Mouse (Mus musculus) midbrain, embryonic 15.5 days (tissue): ENCODE results near the gene Ccdc138. TPM values are rescaled to one million over a fixed set of nuclear protein-coding genes. Genes with fewer than 3 reads are reported as not detected.

Experiments
- ATAC-seq: fragments of 200-750 bp; cut with Nextera tagmentation; replicated peaks from 2 replicates; pipeline ENCODE4 v1.8.0; 2017; ENCODE audit warnings: moderate TSS enrichment
- H3K27ac ChIP-seq: fragments of 300-500 bp; sonication (generic); 2 replicates; pipeline ENCODE4 v1.5.1; 2015; ENCODE audit warnings: mild to moderate bottlenecking, inconsistent platforms
- H3K27me3 ChIP-seq: fragments of 300-500 bp; sonication (generic); replicated peaks from 2 replicates; pipeline ENCODE4 v1.6.1; 2015; ENCODE audit warnings: inconsistent platforms
- H3K36me3 ChIP-seq: fragments of 300-500 bp; sonication (generic); replicated peaks from 2 replicates; pipeline ENCODE4 v1.6.1; 2015; ENCODE audit warnings: inconsistent platforms
- H3K4me1 ChIP-seq: fragments of 300-500 bp; sonication (generic); 2 replicates; pipeline ENCODE4 v1.6.1; 2015; ENCODE audit warnings: inconsistent platforms
- H3K4me2 ChIP-seq: fragments of 300-500 bp; sonication (generic); 2 replicates; pipeline ENCODE4 v1.6.1; 2015; ENCODE audit warnings: inconsistent platforms, mild to moderate bottlenecking, moderate library complexity
- H3K4me3 ChIP-seq: fragments of 300-500 bp; sonication (generic); 2 replicates; pipeline ENCODE4 v1.5.1; 2015; ENCODE audit warnings: mild to moderate bottlenecking, inconsistent platforms
- H3K9ac ChIP-seq: fragments of 300-500 bp; sonication (generic); 2 replicates; pipeline ENCODE4 v1.6.1; 2015; ENCODE audit warnings: mild to moderate bottlenecking, inconsistent platforms
- H3K9me3 ChIP-seq: fragments of 300-500 bp; sonication (generic); 2 replicates; pipeline ENCODE4 v1.6.1; 2016; ENCODE audit warnings: inconsistent platforms
- WGBS: fragments of 180-500 bp; shearing (Covaris S2); methylation state at CpG from one replicate; pipeline ENCODE4 v1.1.7; 2015; ENCODE audit warnings: mixed read lengths; 5-methylcytosine and 5-hydroxymethylcytosine counted together
- polyA plus RNA-seq: library from polyadenylated mRNA; unstranded; fragments of >200 nt; fragmentation: Nextera tagmentation; extraction: Ambion mirVana; gene quantifications from 2 replicates; pipeline ENCODE4 v1.2.1, GENCODE M21; 2015

The Ccdc138 gene
- polyA plus RNA-seq, 1 experiment from 2014 or later: 9.6 TPM

DNA sequence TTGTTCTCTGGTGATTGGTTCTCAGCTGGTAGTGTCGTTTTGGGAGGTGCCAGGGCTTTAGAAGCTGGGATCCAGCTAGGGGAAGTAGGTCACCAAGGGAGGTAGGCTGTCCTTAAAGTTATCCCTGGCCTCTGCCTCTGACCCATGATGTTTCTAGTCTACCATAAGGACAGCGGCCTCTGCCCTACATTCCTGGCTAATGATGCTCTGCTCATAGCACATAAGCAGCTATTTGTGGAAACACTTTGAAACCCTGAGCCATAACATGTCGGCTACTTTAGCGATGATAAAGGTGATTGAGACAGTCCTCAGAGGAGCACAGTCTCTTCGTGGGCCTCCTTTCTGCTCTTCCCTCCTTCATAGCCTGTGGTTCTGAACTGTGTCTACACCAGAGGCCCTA is 98.1 kb downstream of the Ccdc138 start:
- H3K9ac ChIP-seq: no peak overlapping the region
- no peaks in the 10 kb centered on the region for H3K27me3 ChIP-seq
- H3K4me2 ChIP-seq: no peak overlapping the region
- no peaks in the 10 kb centered on the region for H3K36me3 ChIP-seq
- WGBS: 64% methylated on average over 5 of the region's 5 CpGs
- no peaks in the 10 kb centered on the region for H3K9me3 ChIP-seq
- H3K4me1 ChIP-seq: 0 out of 2 replicates have a peak, but pooled peaks cover under 1% of the 10 kb centered on the region
- no peak for ATAC-seq
- no peak overlapping the region for H3K4me3 ChIP-seq
- H3K27ac ChIP-seq: no peak overlapping the region

DNA sequence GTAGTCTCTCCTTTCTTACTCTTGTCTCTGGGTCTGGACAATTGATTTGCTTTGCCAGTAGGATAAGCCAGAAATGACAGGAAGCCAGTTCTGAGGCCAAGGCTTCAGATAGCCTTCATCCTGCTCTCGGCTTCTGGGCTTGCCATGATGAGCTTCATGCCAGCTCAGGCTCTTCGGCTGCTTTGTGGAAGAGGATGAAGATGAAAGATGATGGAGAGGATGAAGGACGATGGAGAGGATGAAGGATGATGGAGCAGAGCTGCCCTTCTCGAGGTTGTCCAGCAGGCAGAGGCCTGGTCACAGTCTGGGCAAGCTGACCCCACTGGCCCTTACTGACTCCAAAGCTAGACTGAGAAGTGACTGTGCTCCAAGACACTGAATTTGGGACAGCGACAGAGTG is 102.4 kb downstream of the Ccdc138 start:
- no peak for ATAC-seq
- WGBS: 91% methylated on average over 5 of the region's 5 CpGs
- no peak overlapping the region for H3K27ac ChIP-seq

DNA sequence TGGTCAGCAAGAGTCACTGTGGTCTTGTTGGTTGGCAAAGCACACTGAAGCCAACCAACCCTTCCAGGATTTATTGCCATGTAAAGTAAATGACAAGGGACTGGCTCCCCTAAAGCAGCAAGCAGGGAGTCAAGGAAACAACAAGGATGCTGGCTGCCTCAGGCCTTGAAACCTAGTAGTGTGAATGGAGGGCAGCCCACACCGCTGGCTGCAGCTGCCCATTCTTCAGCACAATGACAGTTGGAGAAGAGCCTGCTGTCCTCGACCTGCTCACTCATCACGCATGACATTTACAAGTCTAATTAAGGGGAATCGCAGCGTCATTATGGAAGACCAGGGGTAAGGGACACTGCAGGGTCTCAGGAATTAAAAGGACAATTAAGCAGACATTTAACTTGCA is 103.2 kb downstream of the Ccdc138 start:
- Histone ChIP-seq H3K4me2 (no peak overlapping the region), H3K27me3 (no peaks in the 10 kb centered on the region), H3K9ac (no peak overlapping the region), H3K9me3 (no peaks in the 10 kb centered on the region), H3K27ac (peak overlapping the region; percentile 61; the same call in 1 of the 2 replicates), H3K36me3 (no peaks in the 10 kb centered on the region), H3K4me1 (peaks cover 13% of the 10 kb centered on the region), H3K4me3 (no peak overlapping the region)
- ATAC-seq: peak; percentile 68
- WGBS: 6% methylated on average over 5 of the region's 5 CpGs

More for the DNA sequence above, 102.4 kb downstream of the Ccdc138 start:
- H3K4me1 ChIP-seq: peaks cover 13% of the 10 kb centered on the region
- H3K27me3 ChIP-seq: no peaks in the 10 kb centered on the region
- H3K9ac ChIP-seq: no peak overlapping the region
- no peak overlapping the region for H3K4me3 ChIP-seq
- H3K4me2 ChIP-seq: no peak overlapping the region
- H3K9me3 ChIP-seq: no peaks in the 10 kb centered on the region
- H3K36me3 ChIP-seq: no peaks in the 10 kb centered on the region

DNA sequence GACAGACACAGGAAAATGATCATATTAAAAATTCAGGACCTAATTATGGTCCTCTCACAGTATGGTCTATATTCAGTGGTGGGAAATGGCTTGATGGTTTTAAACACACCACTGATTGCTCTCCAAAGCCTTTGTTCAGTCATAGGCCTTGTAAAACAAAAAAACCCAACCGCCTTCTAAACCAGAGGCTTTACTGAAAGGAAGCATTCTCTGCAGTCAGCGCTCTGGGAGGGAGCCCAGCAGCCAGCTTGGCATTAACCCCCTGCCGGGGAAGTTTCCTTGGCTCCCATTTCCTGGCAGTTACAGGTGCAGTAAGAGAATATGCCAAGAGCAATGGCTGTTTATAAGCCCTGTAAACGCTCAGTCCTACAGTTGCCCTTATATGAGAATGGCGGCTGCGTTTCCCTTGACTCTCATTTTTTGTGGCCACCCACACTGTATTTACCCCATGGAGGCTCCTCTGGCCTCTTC is 103.7 kb downstream of the Ccdc138 start:
- peak; percentile 72 for ATAC-seq
- Histone ChIP-seq H3K27ac (peak overlapping the region; percentile 45), H3K27me3 (no peaks in the 10 kb centered on the region), H3K4me1 (peaks cover 13% of the 10 kb centered on the region), H3K9ac (no peak overlapping the region), H3K36me3 (no peaks in the 10 kb centered on the region), H3K9me3 (no peaks in the 10 kb centered on the region), H3K4me3 (no peak overlapping the region), H3K4me2 (no peak overlapping the region)
- 15% methylated on average over 6 of the region's 6 CpGs for WGBS

DNA sequence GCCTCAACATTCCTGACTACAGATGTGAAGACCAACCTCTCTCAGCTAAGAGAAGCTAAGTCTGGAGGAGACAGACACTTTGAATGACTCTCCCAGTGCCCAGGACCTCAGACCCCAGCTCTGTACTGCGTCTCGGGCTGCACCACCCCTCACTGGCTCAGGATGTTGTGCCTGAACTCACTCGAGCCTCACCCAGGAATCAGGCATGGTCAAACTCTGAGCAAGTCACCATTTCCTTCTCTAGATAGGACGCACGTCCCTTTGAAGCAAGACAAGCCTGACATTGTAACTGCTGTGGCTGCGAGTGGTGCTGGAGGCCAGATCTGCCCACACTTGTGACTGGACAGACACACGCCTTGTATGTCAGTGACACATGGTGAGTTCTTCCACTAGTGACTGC is 104.2 kb downstream of the Ccdc138 start:
- no peaks in the 10 kb centered on the region for H3K9me3 ChIP-seq
- H3K27ac ChIP-seq: peak overlapping the region; percentile 45
- 78% methylated on average over 7 of the region's 7 CpGs for WGBS
- H3K9ac ChIP-seq: no peak overlapping the region
- no peaks in the 10 kb centered on the region for H3K27me3 ChIP-seq
- H3K4me3 ChIP-seq: no peak overlapping the region
- H3K4me2 ChIP-seq: no peak overlapping the region
- no peak for ATAC-seq
- peaks cover 13% of the 10 kb centered on the region for H3K4me1 ChIP-seq
- no peaks in the 10 kb centered on the region for H3K36me3 ChIP-seq

DNA sequence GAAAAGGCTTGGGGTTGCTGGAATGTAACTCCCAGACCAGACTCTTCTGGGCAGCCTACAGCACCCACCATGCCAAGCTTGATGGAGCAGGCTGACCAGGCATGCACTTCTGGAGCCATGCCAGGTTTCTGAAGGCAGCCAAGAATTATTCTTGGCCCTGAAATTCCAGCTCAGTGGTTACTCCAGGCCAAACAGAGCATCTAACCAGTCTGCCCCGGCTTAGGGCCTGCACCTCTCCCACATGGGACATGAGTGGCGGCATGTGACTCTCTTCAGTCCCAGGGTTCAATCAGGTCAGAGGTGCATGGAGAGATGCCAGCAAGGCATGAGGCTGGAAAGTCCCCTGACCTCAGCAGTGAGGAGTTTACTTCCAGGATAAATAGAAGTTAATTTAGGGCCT is 107.0 kb downstream of the Ccdc138 start:
- no peak for ATAC-seq
- H3K27ac ChIP-seq: no peak overlapping the region
- H3K27me3 ChIP-seq: no peaks in the 10 kb centered on the region
- no peak overlapping the region for H3K9ac ChIP-seq
- no peaks in the 10 kb centered on the region for H3K9me3 ChIP-seq
- no peaks in the 10 kb centered on the region for H3K36me3 ChIP-seq
- H3K4me3 ChIP-seq: no peak overlapping the region
- WGBS: 86% methylated on average over 2 of the region's 2 CpGs
- no peak overlapping the region for H3K4me2 ChIP-seq
- peaks cover 13% of the 10 kb centered on the region for H3K4me1 ChIP-seq

DNA sequence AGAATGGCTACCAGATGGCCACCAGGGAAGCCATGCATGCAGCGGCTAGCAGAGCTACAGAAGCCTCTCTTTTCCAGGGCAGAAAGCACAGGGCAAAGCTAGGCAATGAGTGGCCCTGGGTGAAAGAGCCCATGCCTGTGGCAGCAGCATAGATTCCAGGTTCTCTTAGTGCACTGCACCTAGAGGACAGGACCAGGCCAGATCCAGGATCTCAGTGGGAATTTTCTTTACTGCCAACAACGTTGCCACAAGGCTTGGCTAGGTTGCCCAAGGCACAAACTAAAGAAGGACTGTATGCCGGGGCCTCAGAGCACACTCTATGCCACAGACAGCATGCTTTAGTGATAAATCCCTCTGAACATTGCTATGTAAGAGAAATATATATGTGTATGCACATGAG is 108.6 kb downstream of the Ccdc138 start:
- Histone ChIP-seq H3K36me3 (no peaks in the 10 kb centered on the region), H3K4me1 (peaks cover 7% of the 10 kb centered on the region; the same call in 1 of the 2 replicates), H3K4me3 (no peak overlapping the region), H3K27ac (no peak overlapping the region), H3K4me2 (no peak overlapping the region), H3K9ac (no peak overlapping the region), H3K27me3 (no peaks in the 10 kb centered on the region), H3K9me3 (no peaks in the 10 kb centered on the region)
- 85% methylated on average over 3 of the region's 3 CpGs for WGBS
- ATAC-seq: no peak

DNA sequence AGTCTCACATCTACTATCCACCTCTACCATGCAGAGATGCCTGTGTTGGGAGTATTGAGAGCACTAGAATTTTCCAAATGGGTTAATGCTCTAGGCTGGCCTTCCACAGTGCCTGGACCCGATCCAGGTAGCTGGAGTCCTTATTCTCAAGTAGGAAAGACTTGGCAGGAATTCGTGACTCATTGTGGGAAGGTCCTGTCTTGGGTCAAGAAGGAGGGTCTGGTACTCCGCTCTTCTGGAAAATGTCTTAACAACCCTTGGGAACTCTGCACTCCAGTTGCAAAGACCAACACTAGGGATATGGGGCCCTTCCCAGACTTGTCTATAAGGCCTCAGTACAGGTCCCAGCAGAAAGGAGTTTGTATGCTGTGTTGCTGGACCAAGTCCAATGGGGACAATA is 111.1 kb downstream of the Ccdc138 start:
- H3K9ac ChIP-seq: no peak overlapping the region
- H3K27ac ChIP-seq: no peak overlapping the region
- H3K27me3 ChIP-seq: no peaks in the 10 kb centered on the region
- ATAC-seq: no peak
- H3K4me1 ChIP-seq: no peaks in the 10 kb centered on the region
- no peak overlapping the region for H3K4me2 ChIP-seq
- H3K4me3 ChIP-seq: no peak overlapping the region
- 82% methylated on average over 3 of the region's 3 CpGs for WGBS
- no peaks in the 10 kb centered on the region for H3K36me3 ChIP-seq
- no peaks in the 10 kb centered on the region for H3K9me3 ChIP-seq

DNA sequence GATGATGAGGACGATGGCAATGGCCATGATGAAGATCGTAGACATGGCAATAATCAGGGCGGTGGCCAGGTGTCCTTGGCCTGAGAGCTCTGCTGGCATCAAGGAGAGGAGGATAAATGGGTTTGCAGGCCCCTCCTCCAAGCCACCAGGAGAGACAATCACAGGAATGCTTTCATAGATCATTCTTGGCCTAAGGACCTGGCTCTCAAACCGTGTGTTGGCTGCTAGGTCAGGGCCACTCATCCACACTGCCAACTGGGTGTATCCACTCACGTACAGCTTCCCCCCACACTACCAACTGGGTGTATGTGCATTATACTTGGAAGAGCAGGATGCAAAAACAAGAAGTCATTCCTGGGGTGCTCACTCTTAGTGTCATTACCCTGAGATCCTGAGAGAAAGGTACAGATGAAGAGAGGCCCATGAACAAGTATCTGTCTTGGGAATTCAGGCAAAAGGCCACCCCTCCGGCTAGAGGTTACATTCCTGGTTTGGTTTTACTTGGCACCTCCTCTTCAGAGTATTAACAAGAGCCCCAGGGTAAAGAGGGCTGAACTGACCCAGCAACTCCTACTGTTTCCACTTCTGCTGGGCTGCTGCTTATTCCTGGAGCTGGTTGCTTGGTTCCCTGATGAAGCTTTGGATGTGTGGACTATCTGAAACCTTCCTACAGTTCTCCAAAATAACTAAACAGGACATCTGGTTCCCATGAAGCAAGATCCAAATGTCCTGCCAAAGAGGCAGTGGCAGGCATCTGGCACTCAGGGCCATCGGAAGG is 112.9 kb downstream of the Ccdc138 start:
- no peak for ATAC-seq
- Histone ChIP-seq H3K4me3 (no peak overlapping the region), H3K9ac (no peak overlapping the region), H3K4me2 (no peak overlapping the region), H3K4me1 (no peaks in the 10 kb centered on the region), H3K36me3 (no peaks in the 10 kb centered on the region), H3K27me3 (no peaks in the 10 kb centered on the region), H3K27ac (no peak overlapping the region), H3K9me3 (no peaks in the 10 kb centered on the region)
- 85% methylated on average over 7 of the region's 7 CpGs for WGBS

DNA sequence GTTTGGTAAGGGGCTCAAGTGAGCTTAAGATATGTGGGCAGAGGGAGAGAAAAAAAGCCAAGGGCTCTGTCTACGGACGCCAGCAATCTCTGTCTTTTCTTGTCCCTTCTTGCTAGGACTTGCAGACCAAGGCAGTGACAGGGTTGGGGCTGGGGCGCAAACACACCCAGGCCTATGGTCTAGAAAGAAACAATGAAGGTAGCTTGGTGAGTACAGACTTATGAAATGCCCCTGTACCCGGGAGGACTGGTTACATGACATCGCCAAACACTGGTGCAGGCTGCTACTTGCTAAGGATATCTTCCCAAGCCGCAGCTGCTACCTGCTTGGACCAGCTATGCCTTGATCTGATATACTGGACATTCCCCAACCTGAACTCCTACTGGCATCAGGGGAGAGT is 116.9 kb downstream of the Ccdc138 start:
- H3K27me3 ChIP-seq: no peaks in the 10 kb centered on the region
- H3K4me1 ChIP-seq: no peaks in the 10 kb centered on the region
- no peak for ATAC-seq
- WGBS: 93% methylated on average over 6 of the region's 6 CpGs
- no peak overlapping the region for H3K27ac ChIP-seq
- H3K9ac ChIP-seq: no peak overlapping the region
- H3K9me3 ChIP-seq: no peaks in the 10 kb centered on the region
- H3K4me3 ChIP-seq: no peak overlapping the region
- no peak overlapping the region for H3K4me2 ChIP-seq
- H3K36me3 ChIP-seq: no peaks in the 10 kb centered on the region

DNA sequence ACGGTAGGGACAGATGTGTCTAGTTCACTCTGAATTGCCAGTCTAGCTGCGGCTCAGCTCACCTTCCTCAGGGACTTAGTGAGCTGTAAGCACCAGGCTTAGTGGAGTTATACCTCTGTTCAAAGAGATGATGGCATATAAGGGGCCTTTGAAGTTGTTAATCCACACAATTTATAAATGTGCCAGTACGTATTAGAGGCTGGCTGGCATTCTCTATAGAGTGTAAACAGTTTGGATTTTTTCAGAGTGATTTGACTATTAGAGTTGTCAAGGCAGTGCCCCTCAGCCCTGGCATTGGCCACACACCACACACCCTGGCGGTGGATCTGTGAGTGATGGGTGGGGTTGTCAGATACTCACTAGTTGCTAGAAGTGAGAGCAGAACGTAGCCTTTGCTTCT is 118.8 kb downstream of the Ccdc138 start:
- Histone ChIP-seq H3K9me3 (no peaks in the 10 kb centered on the region), H3K4me3 (no peak overlapping the region), H3K9ac (no peak overlapping the region), H3K36me3 (no peaks in the 10 kb centered on the region), H3K27ac (no peak overlapping the region), H3K4me1 (no peaks in the 10 kb centered on the region), H3K4me2 (no peak overlapping the region), H3K27me3 (no peaks in the 10 kb centered on the region)
- WGBS: 81% methylated on average over 5 of the region's 5 CpGs
- no peak for ATAC-seq

DNA sequence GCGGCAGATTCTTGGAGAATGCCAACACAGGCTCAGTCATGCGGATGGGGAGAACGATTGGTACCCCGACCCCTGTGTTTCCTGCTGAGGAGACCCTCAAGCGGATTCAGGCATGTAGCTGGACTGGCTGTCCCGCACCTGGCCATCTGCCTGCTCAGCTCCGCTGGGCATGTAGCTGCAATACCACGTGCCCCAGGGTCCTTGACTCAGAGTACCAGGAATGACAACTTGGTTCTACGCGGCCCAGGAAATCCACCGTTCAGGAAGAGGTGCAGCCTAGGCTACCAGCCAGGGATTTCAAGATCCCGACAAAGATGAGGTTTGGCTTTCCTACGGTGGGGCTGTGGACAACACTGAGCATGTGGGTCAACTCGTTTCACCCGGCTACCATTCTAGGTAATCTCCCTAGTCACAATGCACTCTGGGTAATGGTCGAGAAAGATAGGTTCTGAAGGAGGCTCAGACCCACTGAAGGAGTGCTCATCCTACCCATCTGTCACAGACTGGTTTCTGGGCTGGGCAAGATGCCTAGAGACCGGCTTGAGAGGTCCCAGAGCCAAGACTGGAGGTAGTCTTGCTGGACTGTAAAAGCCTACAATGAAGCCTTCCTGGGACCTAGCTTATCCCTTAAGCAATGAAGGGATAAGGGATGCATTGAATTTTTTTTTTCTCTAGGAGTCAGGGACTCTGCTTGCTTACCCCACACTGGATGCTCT is 120.9 kb downstream of the Ccdc138 start:
- H3K4me1 ChIP-seq: no peaks in the 10 kb centered on the region
- no peak overlapping the region for H3K4me2 ChIP-seq
- H3K27ac ChIP-seq: no peak overlapping the region
- no peaks in the 10 kb centered on the region for H3K9me3 ChIP-seq
- H3K9ac ChIP-seq: no peak overlapping the region
- no peaks in the 10 kb centered on the region for H3K36me3 ChIP-seq
- no peaks in the 10 kb centered on the region for H3K27me3 ChIP-seq
- no peak for ATAC-seq
- no peak overlapping the region for H3K4me3 ChIP-seq
- 90% methylated on average over 17 of the region's 17 CpGs for WGBS

DNA sequence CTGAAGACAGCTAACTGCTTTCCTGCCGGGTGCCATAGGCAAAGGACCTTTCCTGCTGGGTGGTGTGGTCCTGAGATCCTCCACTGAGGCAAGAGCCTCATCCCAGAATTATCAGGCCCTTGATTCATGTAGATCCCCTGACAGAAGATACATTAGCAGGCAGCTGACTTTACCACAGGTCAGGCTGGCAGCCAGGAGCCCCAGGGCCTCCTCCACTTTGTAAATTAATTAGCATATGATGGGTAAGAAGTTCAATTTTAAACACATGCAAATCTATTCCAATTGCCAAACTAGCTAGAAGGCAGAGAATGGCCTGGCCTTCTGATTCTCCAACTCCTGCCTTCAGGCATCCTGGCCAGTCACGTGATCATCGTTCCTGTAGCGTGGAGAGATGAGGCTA is 121.5 kb downstream of the Ccdc138 start:
- H3K4me2 ChIP-seq: no peak overlapping the region
- H3K4me3 ChIP-seq: no peak overlapping the region
- no peaks in the 10 kb centered on the region for H3K9me3 ChIP-seq
- ATAC-seq: no peak
- no peak overlapping the region for H3K9ac ChIP-seq
- H3K27ac ChIP-seq: no peak overlapping the region
- no peaks in the 10 kb centered on the region for H3K27me3 ChIP-seq
- no peaks in the 10 kb centered on the region for H3K4me1 ChIP-seq
- WGBS: 68% methylated on average over 4 of the region's 4 CpGs
- no peaks in the 10 kb centered on the region for H3K36me3 ChIP-seq
